Mouse (Mus musculus) forebrain, embryonic 15.5 days (tissue): ENCODE measurements around the gene Tac4. TPM values are rescaled to one million over a fixed set of nuclear protein-coding genes. Genes with fewer than 3 reads are reported as not detected.

Source experiments
- ATAC-seq: fragments of 200-750 bp; cut with Nextera tagmentation; replicated peaks from 2 replicates; pipeline ENCODE4 v1.8.0; 2017; ENCODE audit warnings: mild to moderate bottlenecking, moderate TSS enrichment, moderate library complexity
- H3K27ac ChIP-seq: fragments of 300-500 bp; sonication (generic); replicated peaks from 2 replicates; pipeline ENCODE4 v1.5.1; 2015; ENCODE audit warnings: mild to moderate bottlenecking, inconsistent platforms
- H3K27me3 ChIP-seq: fragments of 300-500 bp; sonication (generic); 2 replicates; pipeline ENCODE4 v1.6.1; 2015; ENCODE audit warnings: inconsistent platforms
- H3K36me3 ChIP-seq: fragments of 300-500 bp; sonication (generic); 2 replicates; pipeline ENCODE4 v1.6.1; 2015; ENCODE audit warnings: mild to moderate bottlenecking, inconsistent platforms
- H3K4me1 ChIP-seq: fragments of 300-500 bp; sonication (generic); 2 replicates; pipeline ENCODE4 v1.6.1; 2015; ENCODE audit warnings: inconsistent platforms
- H3K4me2 ChIP-seq: fragments of 300-500 bp; sonication (generic); replicated peaks from 2 replicates; pipeline ENCODE4 v1.6.1; 2015; ENCODE audit warnings: mild to moderate bottlenecking, inconsistent platforms
- H3K4me3 ChIP-seq: fragments of 300-500 bp; sonication (generic); 2 replicates; pipeline ENCODE4 v1.5.1; 2015; ENCODE audit warnings: mild to moderate bottlenecking, inconsistent platforms
- H3K9ac ChIP-seq: fragments of 300-500 bp; sonication (generic); replicated peaks from 2 replicates; pipeline ENCODE4 v1.6.1; 2015; ENCODE audit warnings: mild to moderate bottlenecking, inconsistent platforms
- H3K9me3 ChIP-seq: fragments of 300-500 bp; sonication (generic); 2 replicates; pipeline ENCODE4 v1.6.1; 2016; ENCODE audit warnings: inconsistent platforms
- WGBS: fragments of 180-500 bp; shearing (Covaris S2); methylation state at CpG from one replicate; pipeline ENCODE4 v1.1.7; 2015; ENCODE audit warnings: mixed read lengths; 5-methylcytosine and 5-hydroxymethylcytosine counted together
- polyA plus RNA-seq: library from polyadenylated mRNA; unstranded; fragments of >200 nt; fragmentation: Nextera tagmentation; extraction: Ambion mirVana; gene quantifications from 2 replicates; pipeline ENCODE4 v1.2.1, GENCODE M21; 2015

Gene Tac4
- polyA plus RNA-seq, 1 experiment from 2014 or later = not detected

DNA sequence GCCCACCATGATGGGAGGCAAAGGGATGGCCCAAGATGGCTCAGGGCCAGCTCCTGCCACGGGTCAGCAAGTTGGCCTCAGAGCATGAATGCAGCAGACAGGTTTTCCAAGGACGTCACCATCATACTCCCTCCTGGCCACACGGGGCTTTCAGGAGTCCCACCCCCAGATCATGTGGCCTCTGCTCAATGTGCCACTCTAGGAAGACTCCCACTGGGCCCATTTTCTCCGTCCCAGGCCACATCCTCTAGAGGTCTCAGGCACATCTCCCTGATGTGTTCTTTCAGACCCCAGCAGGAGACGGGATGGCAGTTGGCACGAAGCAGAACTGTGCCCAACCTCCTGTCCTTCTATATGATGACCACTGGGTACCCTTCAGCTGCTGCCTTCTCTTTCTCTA lies 18.7 kb upstream of the Tac4 start:
- Histone ChIP-seq H3K4me3 (no peak overlapping the region), H3K27ac (no peak overlapping the region), H3K27me3 (no peaks in the 10 kb centered on the region), H3K4me1 (0 out of 2 replicates have a peak, but pooled peaks cover 3% of the 10 kb centered on the region), H3K36me3 (no peaks in the 10 kb centered on the region), H3K4me2 (no peak overlapping the region), H3K9ac (no peak overlapping the region), H3K9me3 (no peaks in the 10 kb centered on the region)
- no peak for ATAC-seq
- WGBS = 68% methylated on average over 6 of the region's 6 CpGs

DNA sequence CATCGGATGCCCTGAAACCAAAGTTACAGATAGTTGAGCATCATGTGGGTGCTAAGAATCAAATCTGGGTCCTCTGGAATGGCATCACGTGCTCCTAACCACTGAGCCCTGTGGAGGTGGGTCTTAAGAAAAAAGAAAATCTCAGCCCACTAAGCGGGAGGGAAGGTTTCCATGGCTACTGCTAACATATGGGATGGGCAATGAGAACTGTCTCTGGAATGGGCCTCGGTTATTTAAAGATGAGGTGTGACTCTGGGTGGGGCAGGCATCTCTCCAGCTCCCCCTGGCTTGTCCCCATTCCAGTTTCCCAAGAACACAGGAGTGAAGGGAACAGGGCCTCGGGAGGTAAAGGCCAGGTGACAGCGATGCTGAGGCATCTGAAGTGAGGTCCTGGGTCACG lies 15.9 kb upstream of the Tac4 start:
- no peak overlapping the region for H3K27ac ChIP-seq
- no peak for ATAC-seq
- H3K9ac ChIP-seq = no peak overlapping the region
- no peak overlapping the region for H3K4me2 ChIP-seq
- no peak overlapping the region for H3K4me3 ChIP-seq
- H3K36me3 ChIP-seq = no peaks in the 10 kb centered on the region
- no peaks in the 10 kb centered on the region for H3K27me3 ChIP-seq
- WGBS = 77% methylated on average over 7 of the region's 7 CpGs
- H3K4me1 ChIP-seq = 0 out of 2 replicates have a peak, but pooled peaks cover 3% of the 10 kb centered on the region
- no peaks in the 10 kb centered on the region for H3K9me3 ChIP-seq

DNA sequence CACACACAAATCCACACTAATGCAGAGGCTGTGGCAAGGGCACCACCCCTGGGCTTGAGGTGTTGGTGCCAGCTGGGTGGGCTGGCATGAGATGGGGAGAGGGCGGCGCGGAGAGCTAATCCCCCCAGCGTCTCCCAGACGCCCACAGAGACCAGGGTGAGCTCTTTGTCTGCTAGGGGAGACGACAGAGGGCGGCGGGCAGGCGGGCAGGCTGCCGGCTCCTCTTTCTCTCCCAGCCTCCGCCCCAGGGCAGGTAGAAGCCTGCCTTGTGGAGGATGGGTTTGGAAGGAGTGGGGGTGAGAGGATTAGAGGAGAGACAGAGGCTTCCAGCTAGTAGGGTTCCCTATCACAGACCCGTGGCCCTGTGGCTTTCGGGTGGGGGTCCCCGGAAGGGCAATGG lies 14.3 kb upstream of the Tac4 start:
- Histone ChIP-seq H3K9me3 (no peaks in the 10 kb centered on the region), H3K36me3 (no peaks in the 10 kb centered on the region), H3K27me3 (no peaks in the 10 kb centered on the region), H3K4me3 (no peak overlapping the region), H3K27ac (no peak overlapping the region), H3K4me2 (no peak overlapping the region), H3K9ac (no peak overlapping the region), H3K4me1 (0 out of 2 replicates have a peak, but pooled peaks cover 3% of the 10 kb centered on the region)
- WGBS = 18% methylated on average over 14 of the region's 14 CpGs
- ATAC-seq = no peak

DNA sequence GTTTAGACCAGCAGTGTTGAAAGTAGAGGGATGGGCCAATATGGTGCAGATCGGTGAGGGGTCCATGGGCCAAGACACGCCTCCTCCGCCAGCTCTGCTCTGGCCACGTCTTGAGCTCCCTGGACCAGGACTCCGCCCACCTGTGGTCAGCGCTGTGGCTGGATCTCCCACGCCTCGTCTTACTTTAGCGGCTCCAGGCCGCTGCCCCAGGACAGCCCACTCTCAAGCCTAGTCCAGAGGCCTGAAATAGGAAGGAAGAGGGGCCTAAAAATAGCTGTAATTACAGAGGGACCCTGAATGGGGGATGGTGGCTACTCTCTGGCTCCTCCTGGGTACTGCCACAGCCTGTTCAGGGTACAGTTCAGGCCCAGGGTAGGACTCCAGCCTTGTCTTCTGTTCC lies 11.2 kb upstream of the Tac4 start:
- Histone ChIP-seq H3K36me3 (no peaks in the 10 kb centered on the region), H3K9ac (no peak overlapping the region), H3K4me2 (no peak overlapping the region), H3K9me3 (no peaks in the 10 kb centered on the region), H3K27ac (no peak overlapping the region), H3K27me3 (no peaks in the 10 kb centered on the region), H3K4me1 (0 out of 2 replicates have a peak, but pooled peaks cover 3% of the 10 kb centered on the region), H3K4me3 (no peak overlapping the region)
- 44% methylated on average over 10 of the region's 10 CpGs for WGBS
- ATAC-seq = no peak

DNA sequence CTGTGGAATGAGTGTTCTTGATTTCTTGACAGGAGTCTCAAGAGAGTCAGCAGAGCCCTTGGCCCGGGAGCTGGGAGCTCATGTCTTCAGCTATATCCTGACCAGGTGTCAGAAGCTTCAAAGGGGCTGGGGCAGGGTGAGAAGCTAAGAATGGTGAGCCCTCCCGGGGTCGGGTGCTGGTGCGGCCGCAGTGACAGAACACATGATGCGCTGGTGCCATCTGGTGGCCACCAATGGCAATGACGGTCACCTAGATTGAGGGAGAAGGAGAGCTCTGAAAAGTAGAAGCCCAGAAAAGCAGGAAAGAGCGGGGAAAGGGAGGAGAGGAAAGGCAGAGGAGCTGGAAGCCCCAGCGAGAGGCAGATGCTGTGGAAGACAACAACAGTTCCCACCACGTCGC lies 10.0 kb upstream of the Tac4 start:
- Histone ChIP-seq H3K27me3 (no peaks in the 10 kb centered on the region), H3K4me2 (no peak overlapping the region), H3K27ac (no peak overlapping the region), H3K9ac (no peak overlapping the region), H3K4me1 (0 out of 2 replicates have a peak, but pooled peaks cover 3% of the 10 kb centered on the region), H3K4me3 (no peak overlapping the region), H3K36me3 (no peaks in the 10 kb centered on the region), H3K9me3 (no peaks in the 10 kb centered on the region)
- no peak for ATAC-seq
- 5% methylated on average over 11 of the region's 11 CpGs for WGBS

DNA sequence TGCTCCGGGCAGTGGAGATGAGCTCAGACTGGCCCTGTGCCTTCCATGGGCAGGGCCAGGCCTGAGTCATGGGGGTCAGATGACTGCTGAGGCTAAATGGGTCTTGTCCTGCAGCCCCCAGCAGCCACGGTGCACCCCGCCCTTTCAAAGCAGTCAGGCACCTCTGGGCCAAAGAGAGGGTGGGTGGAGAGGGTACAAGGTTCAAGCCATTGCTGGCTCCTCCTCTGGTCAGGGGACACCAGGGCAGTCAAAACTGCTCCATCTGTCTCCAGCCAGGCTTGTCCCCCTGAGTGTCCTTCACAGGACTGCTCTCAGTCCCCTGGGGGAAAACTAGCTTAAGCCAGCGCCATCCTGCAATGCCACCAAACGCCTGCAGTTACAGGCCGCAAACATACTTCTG lies 9.2 kb upstream of the Tac4 start:
- 85% methylated on average over 6 of the region's 6 CpGs for WGBS

DNA sequence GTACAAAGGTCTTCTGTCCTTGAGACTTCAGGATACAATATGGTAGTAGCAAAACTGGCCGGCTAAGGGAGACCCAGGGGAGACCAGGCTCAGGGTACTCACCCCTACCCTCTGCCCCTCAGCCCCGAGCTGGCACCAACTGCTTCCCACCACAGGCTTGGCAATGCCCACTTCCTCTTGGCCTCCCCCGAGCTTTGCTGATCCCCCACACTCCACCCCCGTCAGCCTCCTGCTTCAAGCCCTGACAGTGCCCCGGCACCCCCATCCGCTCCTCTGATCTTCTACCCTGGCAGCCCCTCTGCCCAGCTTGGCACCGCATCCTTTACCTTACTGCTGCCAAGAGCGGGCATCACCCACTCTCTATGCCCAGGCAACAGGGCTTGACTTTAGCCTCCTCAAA lies 7.2 kb upstream of the Tac4 start:
- Histone ChIP-seq H3K4me2 (no peak overlapping the region), H3K4me1 (peaks cover 13% of the 10 kb centered on the region), H3K4me3 (no peak overlapping the region), H3K9ac (no peak overlapping the region), H3K27me3 (no peaks in the 10 kb centered on the region), H3K36me3 (no peaks in the 10 kb centered on the region), H3K9me3 (no peaks in the 10 kb centered on the region), H3K27ac (no peak overlapping the region)
- ATAC-seq = no peak
- WGBS = 77% methylated on average over 8 of the region's 8 CpGs

More for the DNA sequence above, 9.2 kb upstream of the Tac4 start:
- H3K4me2 ChIP-seq = no peak overlapping the region
- no peaks in the 10 kb centered on the region for H3K36me3 ChIP-seq
- H3K9ac ChIP-seq = no peak overlapping the region
- H3K9me3 ChIP-seq = no peaks in the 10 kb centered on the region
- no peaks in the 10 kb centered on the region for H3K27me3 ChIP-seq
- no peak for ATAC-seq
- 0 out of 2 replicates have a peak, but pooled peaks cover under 1% of the 10 kb centered on the region for H3K4me1 ChIP-seq
- no peak overlapping the region for H3K4me3 ChIP-seq
- H3K27ac ChIP-seq = no peak overlapping the region

DNA sequence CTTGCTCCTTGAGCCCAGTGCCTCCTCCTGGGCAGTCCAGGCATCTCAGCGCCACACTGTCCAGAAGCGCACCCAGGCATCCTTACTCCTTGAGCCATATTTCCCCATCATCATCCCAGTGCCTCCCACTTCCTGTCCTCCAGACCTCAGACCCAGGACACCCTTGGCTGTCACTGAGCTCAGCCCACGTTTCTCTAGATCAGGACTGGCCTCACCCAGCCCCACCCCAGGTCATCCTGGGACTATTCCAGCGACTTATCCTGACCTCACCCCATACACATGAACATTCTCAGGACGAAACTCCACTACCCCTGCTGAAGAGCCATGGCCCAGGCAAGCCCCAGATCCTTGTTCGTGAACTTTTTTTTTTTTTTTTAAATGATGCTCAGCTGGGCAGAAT lies 5.6 kb upstream of the Tac4 start:
- WGBS = 84% methylated on average over 6 of the region's 6 CpGs

DNA sequence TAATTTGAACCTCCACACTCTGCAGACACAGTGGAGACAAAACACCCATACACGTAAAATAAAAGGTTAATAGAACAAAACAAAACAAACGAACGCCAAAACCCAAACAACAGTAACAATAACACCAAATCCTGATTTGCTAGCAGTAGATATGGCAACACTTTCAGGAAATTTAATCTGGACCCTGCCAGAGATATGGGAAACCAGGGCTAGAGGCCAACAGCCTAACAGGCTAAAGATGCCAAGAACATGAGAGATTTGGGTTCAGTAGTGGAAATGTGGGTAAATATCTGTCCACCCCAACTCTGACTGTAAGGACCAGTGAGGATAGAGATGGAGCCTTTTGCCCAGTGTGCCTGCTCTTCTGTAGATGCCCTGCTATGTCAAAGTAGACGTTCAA lies 3.4 kb upstream of the Tac4 start:
- Histone ChIP-seq H3K27ac (no peak overlapping the region), H3K4me3 (no peak overlapping the region), H3K9me3 (no peaks in the 10 kb centered on the region), H3K27me3 (no peaks in the 10 kb centered on the region), H3K4me2 (peak overlapping the region; percentile 91; the same call in 1 of the 2 replicates), H3K9ac (no peak overlapping the region), H3K4me1 (peaks cover 16% of the 10 kb centered on the region), H3K36me3 (no peaks in the 10 kb centered on the region)
- 57% methylated on average over 4 of the region's 4 CpGs for WGBS
- ATAC-seq = no peak

More for the DNA sequence above, 5.6 kb upstream of the Tac4 start:
- Histone ChIP-seq H3K4me1 (peaks cover 16% of the 10 kb centered on the region), H3K4me3 (no peak overlapping the region), H3K4me2 (no peak overlapping the region), H3K9me3 (no peaks in the 10 kb centered on the region), H3K27ac (no peak overlapping the region), H3K27me3 (no peaks in the 10 kb centered on the region), H3K36me3 (no peaks in the 10 kb centered on the region), H3K9ac (no peak overlapping the region)
- no peak for ATAC-seq

DNA sequence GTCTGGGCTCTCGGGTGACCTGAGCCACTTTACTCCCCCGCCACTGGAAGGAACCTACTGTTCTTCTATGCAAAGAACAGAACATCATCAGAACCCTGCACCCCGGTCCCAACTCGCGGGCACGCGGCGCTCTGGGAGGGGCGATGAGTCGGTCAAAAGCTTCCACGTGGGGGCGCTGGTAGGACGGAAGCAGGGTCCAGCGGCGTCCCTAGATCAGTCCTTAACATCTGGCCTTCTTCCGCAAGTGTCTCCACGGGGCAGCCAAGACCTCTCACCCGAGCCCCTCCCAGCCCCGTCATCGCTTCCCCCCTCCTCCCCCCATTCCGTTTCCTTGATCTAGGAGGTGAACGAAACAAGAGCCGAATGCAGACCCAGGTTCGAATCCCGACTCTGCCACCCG lies 2.8 kb upstream of the Tac4 start:
- H3K9ac ChIP-seq = peak overlapping the region; percentile 60
- no peaks in the 10 kb centered on the region for H3K27me3 ChIP-seq
- under 1% methylated on average over 26 of the region's 26 CpGs for WGBS
- H3K4me1 ChIP-seq = peaks cover 16% of the 10 kb centered on the region
- no peak overlapping the region for H3K27ac ChIP-seq
- H3K36me3 ChIP-seq = no peaks in the 10 kb centered on the region
- peak overlapping the region; percentile 51 for H3K4me3 ChIP-seq
- H3K4me2 ChIP-seq = peak overlapping the region; percentile 91
- no peak for ATAC-seq
- H3K9me3 ChIP-seq = no peaks in the 10 kb centered on the region

DNA sequence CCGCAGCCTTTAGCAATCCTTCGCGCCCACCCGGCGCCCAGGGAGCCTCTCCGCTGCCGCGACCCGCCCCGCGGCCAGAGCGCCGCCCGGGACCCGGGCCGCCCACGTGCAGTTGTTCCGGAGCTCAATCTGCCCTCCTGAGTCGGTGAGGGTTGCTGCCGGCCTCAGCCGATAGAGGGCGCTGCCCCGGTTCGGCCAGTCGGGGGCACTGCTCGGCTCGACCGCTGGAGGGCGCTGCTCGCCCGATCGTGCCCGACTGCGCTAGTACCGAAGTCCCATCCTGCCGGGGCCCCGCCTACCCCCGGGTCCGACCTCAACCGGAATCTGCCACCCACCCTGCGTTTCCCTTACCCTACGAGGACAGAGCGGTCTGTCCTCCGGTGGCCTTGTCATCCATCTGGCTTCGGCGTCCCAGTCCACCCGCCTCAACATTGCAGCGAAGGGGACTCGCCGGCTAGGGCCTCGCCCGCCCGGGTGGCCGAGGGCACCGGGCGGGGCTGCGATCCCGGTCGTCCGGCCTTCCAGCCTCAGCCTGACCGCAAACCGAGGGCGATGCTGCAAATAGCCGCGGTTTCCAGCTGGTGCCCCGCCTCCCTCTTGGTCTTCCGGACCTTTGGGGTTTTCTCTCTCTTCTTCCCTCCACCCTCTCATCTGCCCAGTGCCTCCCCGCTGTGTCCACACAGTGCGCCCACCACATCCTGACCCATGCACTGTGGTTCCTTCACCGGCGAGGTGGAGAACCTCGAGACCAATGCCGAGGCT lies 2.1 kb upstream of the Tac4 start:
- under 1% methylated on average over 73 of the region's 73 CpGs for WGBS
- peaks cover 22% of the 10 kb centered on the region for H3K4me1 ChIP-seq
- no peak overlapping the region for H3K27ac ChIP-seq
- peak overlapping the region; percentile 60 for H3K9ac ChIP-seq
- peak overlapping the region; percentile 51 for H3K4me3 ChIP-seq
- H3K9me3 ChIP-seq = no peaks in the 10 kb centered on the region
- H3K36me3 ChIP-seq = no peaks in the 10 kb centered on the region
- no peaks in the 10 kb centered on the region for H3K27me3 ChIP-seq
- H3K4me2 ChIP-seq = peak overlapping the region; percentile 91
- ATAC-seq = peak; percentile 64

DNA sequence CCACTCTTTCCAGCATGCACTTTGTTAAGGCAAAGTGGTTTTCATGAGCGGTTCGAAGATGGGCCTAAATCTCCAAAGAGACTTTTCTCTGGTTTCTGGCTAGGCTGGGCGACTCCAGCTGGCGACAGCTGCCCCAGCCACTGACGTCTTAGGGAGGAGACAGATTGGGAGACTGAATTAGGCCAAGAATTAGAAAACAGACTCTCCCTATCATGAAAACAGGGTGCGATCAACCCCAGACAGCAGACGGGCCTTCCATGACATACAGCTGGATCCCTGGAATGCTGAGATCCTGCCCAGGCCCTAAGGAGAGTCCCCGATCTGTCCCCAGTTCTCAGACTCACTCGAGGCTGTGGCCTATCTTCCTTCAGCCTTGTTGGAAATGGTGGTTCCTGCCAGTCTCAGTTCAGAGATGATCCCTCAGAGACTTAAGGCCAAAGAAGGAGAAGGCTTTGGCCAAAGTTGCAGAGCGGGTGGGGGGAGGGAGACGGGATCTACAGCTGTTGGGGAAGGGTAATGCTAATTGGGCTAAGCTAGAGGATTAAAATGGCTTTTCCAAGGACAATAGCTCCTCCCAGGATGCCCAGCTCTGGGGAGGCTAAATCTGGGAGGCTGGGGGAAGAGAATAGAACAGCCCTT lies 2.6 kb downstream of the Tac4 start:
- Histone ChIP-seq H3K36me3 (no peaks in the 10 kb centered on the region), H3K9me3 (no peaks in the 10 kb centered on the region), H3K4me1 (peaks cover 11% of the 10 kb centered on the region), H3K9ac (no peak overlapping the region), H3K27me3 (no peaks in the 10 kb centered on the region), H3K27ac (no peak overlapping the region; the same call in 1 of the 2 replicates), H3K4me2 (no peak overlapping the region), H3K4me3 (no peak overlapping the region)
- ATAC-seq = no peak
- 9% methylated on average over 11 of the region's 11 CpGs for WGBS
